Mouse (Mus musculus) left cerebral cortex, postnatal 14 days (tissue): ENCODE measurements around the gene Ccdc85b. TPM values are rescaled to one million over a fixed set of nuclear protein-coding genes. Genes with fewer than 3 reads are reported as not detected.
A peak's percentile ranks its signal among the peaks of the same experiment; 100 is the strongest.

Experiments used
- DNase-seq, 2 experiments: peaks; one replicate each; pipeline ENCODE4 v3.0.0; 2021 to 2022; ENCODE audit warnings: low spot score in 2 of 2, mixed read lengths in 1 of 2
- intact Hi-C: fragments of 180-260 bp; cut with DNase I; formaldehyde crosslinking; loops from one replicate; pipeline ENCODE4 v1.15.1; 2025
- total RNA-seq, 2 experiments: library from RNA; stranded (reverse); gene quantifications; 2 replicates each; pipeline ENCODE4 v1.2.3; 2021

The Ccdc85b gene
- total RNA-seq, 2 experiments from 2014 or later = 25.8 to 26.3 TPM

GRCm38 (mm10) chr19:5484496-5484895 is 26.8 kb upstream of the Ccdc85b start:
- intact Hi-C loops = no loop called here
- no peak for DNase-seq

GRCm38 (mm10) chr19:5483386-5484359 is 26.0 kb upstream of the Ccdc85b start:
- no peak for DNase-seq
- intact Hi-C loops = no loop called here

- intact Hi-C loops = no loop called here
- no peak for DNase-seq
Measured at GRCm38 (mm10) chr19:5481398-5481797, 23.7 kb upstream of the Ccdc85b start.

GRCm38 (mm10) chr19:5480016-5480415 is 22.3 kb upstream of the Ccdc85b start:
- intact Hi-C loops = no loop called here
- no peak for DNase-seq

- intact Hi-C loops = no loop called here
- no peak for DNase-seq
Measured at GRCm38 (mm10) chr19:5477668-5478300, 20.1 kb upstream of the Ccdc85b start.

GRCm38 (mm10) chr19:5477004-5477667 is 19.4 kb upstream of the Ccdc85b start:
- peak; percentile 47 to 64 for DNase-seq
- intact Hi-C loops = no loop called here

- intact Hi-C loops = no loop called here
- no peak for DNase-seq
Measured at GRCm38 (mm10) chr19:5475069-5475714, 17.5 kb upstream of the Ccdc85b start.

- DNase-seq = no peak
- intact Hi-C loops = no loop called here
Measured at GRCm38 (mm10) chr19:5474281-5475068, 16.8 kb upstream of the Ccdc85b start.

- intact Hi-C loops = no loop called here
- peak; percentile 50 to 71 for DNase-seq
Measured at GRCm38 (mm10) chr19:5473720-5474119, 16.0 kb upstream of the Ccdc85b start, which contains the start of gene Efemp2. TSS of gene Efemp2 (plus strand) at chr19:5473954.

GRCm38 (mm10) chr19:5472857-5473256 is 15.2 kb upstream of the Ccdc85b start:
- intact Hi-C loops = no loop called here
- no peak for DNase-seq

GRCm38 (mm10) chr19:5471846-5472245 is 14.2 kb upstream of the Ccdc85b start:
- intact Hi-C loops = no loop called here
- DNase-seq = no peak

GRCm38 (mm10) chr19:5468374-5468773 is 10.7 kb upstream of the Ccdc85b start, which contains the start of gene Ctsw:
TSS of gene Ctsw (minus strand) at chr19:5468507.
- DNase-seq = peak in 1 of 2 experiments; percentile 54
- intact Hi-C loops = no loop called here

GRCm38 (mm10) chr19:5466916-5467500 is 9.3 kb upstream of the Ccdc85b start:
- intact Hi-C loops = no loop called here
- no peak for DNase-seq

GRCm38 (mm10) chr19:5465037-5465436 is 7.3 kb upstream of the Ccdc85b start:
- DNase-seq = no peak
- intact Hi-C loops = no loop called here

- DNase-seq = peak in 1 of 2 experiments; percentile 64
- intact Hi-C loops = loop anchor here (5.0 kb wide), 1 partner anchor 103 kb away; the partner anchor contains the start of gene Ap5b1
Measured at GRCm38 (mm10) chr19:5463791-5464562, 6.3 kb upstream of the Ccdc85b start.

GRCm38 (mm10) chr19:5463212-5463611 is 5.5 kb upstream of the Ccdc85b start:
- intact Hi-C loops = loop anchor here (5.0 kb wide), 1 partner anchor 104 kb away; the partner anchor contains the start of gene Ap5b1
- DNase-seq = no peak

- no peak for DNase-seq
- intact Hi-C loops = loop anchor here (2.0 to 5.0 kb wide), 2 partner anchors 27 to 106 kb away; partner anchors contain the start of genes Ap5b1 and Mus81
Measured at GRCm38 (mm10) chr19:5461411-5461810, 3.7 kb upstream of the Ccdc85b start.
